Mouse (Mus musculus): Measurements from ENCODE around the gene Ankdd1b.

DNA sequence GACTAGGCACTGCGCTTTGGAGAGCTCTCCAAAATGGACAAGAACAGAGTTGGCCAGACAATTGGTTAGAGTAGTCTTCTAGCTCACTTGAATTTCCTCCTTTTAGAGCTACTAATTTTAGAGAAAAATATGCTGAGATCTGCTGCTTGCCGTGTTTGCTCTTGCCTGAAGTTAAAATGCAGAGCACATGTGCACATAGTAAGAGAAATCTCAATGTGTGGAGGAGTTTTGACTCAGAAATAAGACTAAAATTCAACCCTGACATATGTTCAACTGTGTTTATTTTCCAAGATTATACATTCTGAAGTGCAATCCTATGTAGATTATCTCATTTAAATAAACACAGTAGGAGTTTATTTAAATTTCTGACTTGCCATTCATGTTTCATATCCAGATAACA is 65.5 kb downstream of the Ankdd1b start:
- TF ChIP-seq POLR2A (IDR thresholded peaks at IDR 0.05; ENCODE audit: borderline replicate concordance, insufficient read depth, low read length) (no peak), CTCF (IDR thresholded peaks at IDR 0.05; ENCODE audit: borderline replicate concordance, insufficient read depth, low read depth, low read length) (no peak)

All from cerebellum, adult 2 months (tissue).